Mouse (Mus musculus) kidney, embryonic 14.5 days (tissue): Measurements from ENCODE around the gene Pnmal2. TPM values are rescaled to one million over a fixed set of nuclear protein-coding genes. Genes with fewer than 3 reads are reported as not detected.

Experiments
- ATAC-seq: fragments of 200-750 bp; cut with Nextera tagmentation; 2 replicates; pipeline ENCODE4 v1.8.0; 2017; ENCODE audit warnings: moderate number of reproducible peaks, mild to moderate bottlenecking, moderate TSS enrichment, moderate library complexity; ENCODE audit not compliant: low FRiP score, low TSS enrichment
- H3K27ac ChIP-seq: fragments of 300-500 bp; sonication (generic); 2 replicates; pipeline ENCODE4 v1.5.1; 2014; ENCODE audit warnings: low read depth, mild to moderate bottlenecking, low read length, moderate library complexity, mixed read lengths
- H3K27me3 ChIP-seq: fragments of 300-500 bp; sonication (generic); 2 replicates; pipeline ENCODE4 v1.6.1; 2014; ENCODE audit warnings: mild to moderate bottlenecking, low read length; ENCODE audit not compliant: control insufficient read depth, insufficient read depth
- H3K36me3 ChIP-seq: fragments of 300-500 bp; sonication (generic); 2 replicates; pipeline ENCODE4 v1.6.1; 2014; ENCODE audit warnings: low read length, mixed read lengths; ENCODE audit not compliant: control insufficient read depth, insufficient read depth
- H3K4me1 ChIP-seq: fragments of 300-500 bp; sonication (generic); 2 replicates; pipeline ENCODE4 v1.6.1; 2014; ENCODE audit warnings: low read length, mixed read lengths; ENCODE audit not compliant: control insufficient read depth, insufficient read depth
- H3K4me2 ChIP-seq: fragments of 300-500 bp; sonication (generic); replicated peaks from 2 replicates; pipeline ENCODE4 v1.6.1; 2014; ENCODE audit warnings: low read depth, mild to moderate bottlenecking, low read length
- H3K4me3 ChIP-seq: fragments of 300-500 bp; sonication (generic); 2 replicates; pipeline ENCODE4 v1.5.1; 2014; ENCODE audit warnings: mild to moderate bottlenecking, low read length
- H3K9ac ChIP-seq: fragments of 300-500 bp; sonication (generic); 2 replicates; pipeline ENCODE4 v1.6.1; 2014; ENCODE audit warnings: low read depth, mild to moderate bottlenecking, low read length, moderate library complexity
- H3K9me3 ChIP-seq: fragments of 300-500 bp; sonication (generic); 2 replicates; pipeline ENCODE4 v1.6.1; 2016; ENCODE audit warnings: low read length; ENCODE audit not compliant: control insufficient read depth
- WGBS: fragments of 180-500 bp; shearing (Covaris S2); extraction: QIAGEN DNeasy Blood & Tissue Kit; methylation state at CpG from one replicate; pipeline ENCODE4 v1.1.7; 2014; 5-methylcytosine and 5-hydroxymethylcytosine counted together
- polyA plus RNA-seq: library from polyadenylated mRNA; unstranded; fragments of >200 nt; fragmentation: Nextera tagmentation; extraction: Ambion mirVana; gene quantifications from 2 replicates; pipeline ENCODE4 v1.2.1, GENCODE M21; 2014

The Pnmal2 gene
- polyA plus RNA-seq, 1 experiment from 2014 or later: 5.5 TPM

DNA sequence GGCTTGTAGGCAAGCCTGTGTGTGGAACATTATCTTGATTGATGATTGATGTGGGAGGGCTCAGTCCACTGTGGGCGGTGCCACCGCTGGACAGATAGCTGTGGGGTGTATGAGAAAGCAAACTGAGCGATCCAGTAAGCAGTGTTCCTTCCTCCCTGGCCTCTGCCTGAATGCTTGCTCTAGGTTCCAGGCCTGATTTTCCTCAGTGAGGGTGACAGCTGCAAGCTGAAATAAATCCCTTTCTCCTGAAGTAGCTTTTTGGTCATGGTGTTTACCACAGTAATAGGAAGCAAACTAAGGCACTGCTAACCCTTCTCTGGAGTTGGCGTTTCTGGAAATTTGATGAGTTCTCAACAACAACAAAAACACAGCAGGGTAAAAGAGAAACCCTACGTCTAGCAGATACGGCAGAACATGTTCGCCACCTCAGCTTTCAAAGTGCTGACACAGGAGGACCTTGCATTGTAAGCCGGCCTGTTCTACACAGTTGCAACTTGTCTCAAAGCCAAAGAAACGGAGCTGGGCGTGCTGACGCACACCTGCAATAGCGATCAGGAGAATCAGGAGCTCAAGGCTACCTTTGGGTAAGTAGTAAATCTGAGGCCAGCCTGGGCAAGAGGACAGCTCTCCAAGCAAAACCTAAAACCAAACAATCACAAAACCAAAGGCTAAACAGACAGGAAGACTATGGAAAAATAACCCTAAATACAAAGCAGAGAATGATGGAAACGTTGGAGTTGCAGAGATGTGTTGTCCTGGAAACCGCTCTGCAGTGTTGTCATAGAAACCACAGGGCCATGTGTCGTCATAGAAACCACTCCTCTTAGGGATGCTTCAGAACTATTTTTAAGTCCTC lies 12.2 kb downstream of the Pnmal2 start:
- no peak overlapping the region for H3K4me2 ChIP-seq
- no peak for ATAC-seq
- no peaks in the 10 kb centered on the region for H3K4me1 ChIP-seq
- no peaks in the 10 kb centered on the region for H3K27me3 ChIP-seq
- H3K27ac ChIP-seq: no peak overlapping the region
- H3K36me3 ChIP-seq: no peaks in the 10 kb centered on the region
- 65% methylated on average over 15 of the region's 15 CpGs for WGBS
- H3K9ac ChIP-seq: no peak overlapping the region
- H3K9me3 ChIP-seq: no peaks in the 10 kb centered on the region
- H3K4me3 ChIP-seq: no peak overlapping the region

- no peak within 1 kb of the TSS for H3K4me3 ChIP-seq
- no peak within 1 kb of the TSS for H3K27ac ChIP-seq
- no peaks in the 10 kb centered on the region for H3K36me3 ChIP-seq
- ATAC-seq: peak; percentile 88
- H3K9me3 ChIP-seq: no peaks in the 10 kb centered on the region
- no peaks in the 10 kb centered on the region for H3K27me3 ChIP-seq
- H3K4me1 ChIP-seq: no peaks in the 10 kb centered on the region
- 8% methylated on average over 17 of the region's 17 CpGs for WGBS
- peak within 1 kb of the TSS; percentile 31 for H3K4me2 ChIP-seq
- peak within 1 kb of the TSS; percentile 37; the same call in 1 of the 2 replicates for H3K9ac ChIP-seq
These were observed 15.2 kb downstream of the Pnmal2 start, which contains the start of gene Pnmal1 for GRCm38 (mm10) chr7:16959539-16960187. TSS of gene Pnmal1 (plus strand) at chr7:16959679.

GRCm38 (mm10) chr7:16961678-16962077 lies 17.2 kb downstream of the Pnmal2 start:
- no peaks in the 10 kb centered on the region for H3K9me3 ChIP-seq
- no peak overlapping the region for H3K4me2 ChIP-seq
- 60% methylated on average over 5 of the region's 5 CpGs for WGBS
- no peak overlapping the region for H3K4me3 ChIP-seq
- H3K36me3 ChIP-seq: no peaks in the 10 kb centered on the region
- no peak overlapping the region for H3K9ac ChIP-seq
- no peaks in the 10 kb centered on the region for H3K4me1 ChIP-seq
- no peaks in the 10 kb centered on the region for H3K27me3 ChIP-seq
- H3K27ac ChIP-seq: no peak overlapping the region
- no peak for ATAC-seq

- no peak for ATAC-seq
- Histone ChIP-seq H3K9me3 (no peaks in the 10 kb centered on the region), H3K4me1 (no peaks in the 10 kb centered on the region), H3K9ac (no peak overlapping the region), H3K36me3 (no peaks in the 10 kb centered on the region), H3K27ac (no peak overlapping the region), H3K4me2 (no peak overlapping the region), H3K27me3 (no peaks in the 10 kb centered on the region), H3K4me3 (no peak overlapping the region)
- 85% methylated on average over 6 of the region's 6 CpGs for WGBS
These were observed 23.9 kb downstream of the Pnmal2 start for GRCm38 (mm10) chr7:16968414-16968813.

- no peaks in the 10 kb centered on the region for H3K36me3 ChIP-seq
- H3K4me2 ChIP-seq: no peak overlapping the region
- WGBS: 79% methylated on average over 3 of the region's 3 CpGs
- H3K9me3 ChIP-seq: no peaks in the 10 kb centered on the region
- no peak overlapping the region for H3K4me3 ChIP-seq
- ATAC-seq: no peak
- H3K27me3 ChIP-seq: no peaks in the 10 kb centered on the region
- H3K27ac ChIP-seq: no peak overlapping the region
- H3K4me1 ChIP-seq: no peaks in the 10 kb centered on the region
- H3K9ac ChIP-seq: no peak overlapping the region
These were observed 26.7 kb downstream of the Pnmal2 start for GRCm38 (mm10) chr7:16971160-16971559.

- Histone ChIP-seq H3K4me3 (no peak overlapping the region), H3K4me2 (no peak overlapping the region), H3K36me3 (no peaks in the 10 kb centered on the region), H3K27me3 (no peaks in the 10 kb centered on the region), H3K9ac (no peak overlapping the region), H3K27ac (no peak overlapping the region), H3K4me1 (no peaks in the 10 kb centered on the region), H3K9me3 (no peaks in the 10 kb centered on the region)
- 63% methylated on average over 6 of the region's 6 CpGs for WGBS
- ATAC-seq: no peak
These were observed 29.5 kb downstream of the Pnmal2 start for GRCm38 (mm10) chr7:16974018-16974417.

- Histone ChIP-seq H3K36me3 (no peaks in the 10 kb centered on the region), H3K9me3 (no peaks in the 10 kb centered on the region), H3K27ac (no peak overlapping the region), H3K27me3 (no peaks in the 10 kb centered on the region), H3K4me3 (no peak overlapping the region), H3K4me1 (0 out of 2 replicates have a peak, but pooled peaks cover 7% of the 10 kb centered on the region), H3K4me2 (no peak overlapping the region), H3K9ac (no peak overlapping the region)
- WGBS: 60% methylated on average over 8 of the region's 8 CpGs
- no peak for ATAC-seq
These were observed 31.8 kb downstream of the Pnmal2 start for GRCm38 (mm10) chr7:16976298-16976697.

- H3K9me3 ChIP-seq: no peaks in the 10 kb centered on the region
- H3K4me2 ChIP-seq: no peak overlapping the region
- no peak overlapping the region for H3K9ac ChIP-seq
- WGBS: 75% methylated on average over 6 of the region's 6 CpGs
- H3K27ac ChIP-seq: no peak overlapping the region
- H3K36me3 ChIP-seq: no peaks in the 10 kb centered on the region
- no peak overlapping the region for H3K4me3 ChIP-seq
- peaks cover 13% of the 10 kb centered on the region; the same call in 1 of the 2 replicates for H3K4me1 ChIP-seq
- H3K27me3 ChIP-seq: no peaks in the 10 kb centered on the region
- ATAC-seq: no peak
These were observed 33.7 kb downstream of the Pnmal2 start for GRCm38 (mm10) chr7:16978173-16978572.

DNA sequence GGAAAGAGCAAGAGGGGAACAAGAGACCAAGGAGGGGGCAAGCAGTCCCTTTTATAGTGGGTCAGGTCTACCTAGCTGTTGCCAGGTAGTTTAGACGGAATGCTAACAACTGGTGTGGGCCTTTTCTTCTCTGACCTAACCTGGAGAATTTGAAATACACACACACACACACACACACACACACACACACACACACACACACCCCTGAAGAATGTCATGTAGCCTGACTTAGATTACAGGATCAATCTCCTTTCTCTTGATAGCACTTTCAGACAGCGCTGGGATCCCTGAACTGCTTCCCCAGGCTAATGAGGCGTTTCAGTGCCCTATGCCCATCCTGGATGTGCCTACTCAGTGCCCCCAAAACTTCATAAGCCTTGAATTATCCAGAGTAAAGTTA lies 34.1 kb downstream of the Pnmal2 start:
- Histone ChIP-seq H3K4me2 (no peak overlapping the region), H3K27me3 (no peaks in the 10 kb centered on the region), H3K36me3 (no peaks in the 10 kb centered on the region), H3K27ac (no peak overlapping the region), H3K4me1 (peaks cover 13% of the 10 kb centered on the region; the same call in 1 of the 2 replicates), H3K4me3 (no peak overlapping the region), H3K9ac (no peak overlapping the region), H3K9me3 (no peaks in the 10 kb centered on the region)
- 86% methylated on average over 3 of the region's 3 CpGs for WGBS
- ATAC-seq: no peak
